Mouse (Mus musculus): ENCODE results near the gene Hspbap1. TPM values are rescaled to one million over a fixed set of nuclear protein-coding genes. Genes with fewer than 3 reads are reported as not detected.

The Hspbap1 gene
- polyA plus RNA-seq, 1 experiment from 2014 or later, result 19.9 TPM

DNA sequence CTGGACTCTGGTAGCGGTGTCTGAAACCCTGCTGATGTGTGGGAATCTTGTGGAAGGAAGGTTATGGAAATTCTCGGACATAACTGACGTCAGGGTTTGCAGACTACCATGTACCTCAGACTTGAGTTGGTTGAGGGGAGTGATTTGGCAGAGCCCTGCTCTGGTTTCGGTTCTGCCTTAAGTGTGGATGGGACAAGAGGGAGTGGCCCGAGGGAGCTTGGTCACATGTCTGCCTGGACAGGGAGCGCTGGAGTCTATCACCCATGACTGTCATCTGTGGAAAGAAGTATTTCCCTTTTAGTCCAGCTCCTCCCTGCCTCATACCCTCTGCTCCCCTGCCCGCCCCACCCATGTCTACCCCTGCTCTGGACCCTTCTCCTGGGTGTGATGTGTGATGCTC is 32.0 kb downstream of the Hspbap1 start:
- Histone ChIP-seq H3K4me1 (replicated peaks; ENCODE audit: control insufficient read depth, insufficient read depth, low read length) (no peaks in the 10 kb centered on the region), H3K27me3 (replicated peaks; ENCODE audit: control insufficient read depth, insufficient read depth, low read length) (no peaks in the 10 kb centered on the region), H3K9me3 (ENCODE audit: control insufficient read depth, low read length) (0 out of 2 replicates have a peak, but pooled peaks cover 4% of the 10 kb centered on the region), H3K9ac (ENCODE audit: low read length) (no peak overlapping the region), H3K4me3 (ENCODE audit: low read depth, low read length) (no peak overlapping the region), H3K4me2 (ENCODE audit: low read length) (no peak overlapping the region), H3K27ac (ENCODE audit: low read depth) (no peak overlapping the region), H3K36me3 (ENCODE audit: control insufficient read depth, insufficient read depth, low read length) (peaks cover 11% of the 10 kb centered on the region)
- ATAC-seq (replicated peaks; ENCODE audit: low FRiP score, low TSS enrichment, low read depth), result no peak
- 78% methylated on average over 7 of the region's 7 CpGs for WGBS
- peak; percentile 40 for DNase-seq (ENCODE audit: low spot score)

DNA sequence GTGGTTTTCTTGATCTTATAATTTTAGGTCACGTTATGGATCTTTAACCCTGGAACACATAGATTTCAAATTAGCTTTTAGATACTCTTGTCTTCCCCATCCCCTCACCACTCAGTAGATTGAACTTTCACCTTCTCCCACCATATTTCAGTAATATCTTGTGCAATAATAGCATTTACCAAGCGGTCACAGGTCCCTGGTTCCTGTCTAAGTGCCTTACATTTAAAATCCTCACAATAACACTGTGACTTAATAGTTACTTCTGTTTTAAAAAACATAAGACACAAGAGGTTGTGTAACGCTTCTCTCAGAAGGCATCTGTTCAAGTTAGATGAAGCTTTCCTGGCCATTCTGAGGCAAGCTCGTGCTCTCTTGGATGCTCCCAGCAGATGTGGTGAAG is 33.5 kb downstream of the Hspbap1 start:
- WGBS, result 89% methylated on average over 4 of the region's 4 CpGs
- H3K4me2 ChIP-seq (ENCODE audit: low read length), result no peak overlapping the region
- DNase-seq (ENCODE audit: low spot score) (no peak), ATAC-seq (replicated peaks; ENCODE audit: low FRiP score, low TSS enrichment, low read depth) (no peak)
- no peaks in the 10 kb centered on the region for H3K4me1 ChIP-seq (replicated peaks; ENCODE audit: control insufficient read depth, insufficient read depth, low read length)
- H3K9ac ChIP-seq (ENCODE audit: low read length), result no peak overlapping the region
- H3K36me3 ChIP-seq (ENCODE audit: control insufficient read depth, insufficient read depth, low read length), result peaks cover 11% of the 10 kb centered on the region
- H3K4me3 ChIP-seq (ENCODE audit: low read depth, low read length), result no peak overlapping the region
- no peaks in the 10 kb centered on the region for H3K27me3 ChIP-seq (replicated peaks; ENCODE audit: control insufficient read depth, insufficient read depth, low read length)
- no peak overlapping the region for H3K27ac ChIP-seq (ENCODE audit: low read depth)
- H3K9me3 ChIP-seq (ENCODE audit: control insufficient read depth, low read length), result 0 out of 2 replicates have a peak, but pooled peaks cover 4% of the 10 kb centered on the region

DNA sequence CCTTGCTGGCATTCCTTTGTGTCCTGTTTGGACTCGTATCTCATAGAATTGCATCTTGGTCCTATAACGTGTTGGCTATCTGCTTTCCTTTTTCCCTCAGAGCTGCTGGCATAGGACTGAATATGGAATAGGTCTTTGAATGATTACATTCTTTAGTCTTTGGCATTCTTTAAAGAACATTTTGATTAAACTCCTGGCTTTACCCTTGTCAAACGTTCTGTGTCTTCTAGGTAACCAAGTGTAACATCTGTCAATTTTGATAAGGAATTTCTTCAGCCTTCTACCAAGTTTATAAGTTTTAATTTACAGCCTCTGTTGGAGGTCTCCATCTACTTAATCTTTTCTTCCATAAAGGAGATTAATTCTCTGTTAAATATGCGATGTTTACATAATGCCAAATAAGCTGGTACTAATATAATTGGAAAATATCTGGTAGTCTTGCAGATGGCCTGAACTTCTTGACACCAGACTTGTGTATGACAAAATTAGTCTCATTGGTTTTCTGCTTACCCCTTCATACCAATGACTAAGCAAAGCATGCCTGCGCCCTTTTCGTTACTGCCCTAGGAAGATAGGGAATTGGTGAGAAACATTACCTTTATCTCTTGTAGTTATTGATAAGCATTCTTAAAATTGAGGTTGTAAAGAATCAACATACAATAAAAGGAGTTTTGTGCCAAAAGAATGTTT is 36.9 kb downstream of the Hspbap1 start:
- DNase-seq (ENCODE audit: low spot score) (no peak), ATAC-seq (replicated peaks; ENCODE audit: low FRiP score, low TSS enrichment, low read depth) (no peak)
- Histone ChIP-seq H3K27me3 (replicated peaks; ENCODE audit: control insufficient read depth, insufficient read depth, low read length) (no peaks in the 10 kb centered on the region), H3K9me3 (ENCODE audit: control insufficient read depth, low read length) (no peaks in the 10 kb centered on the region), H3K4me2 (ENCODE audit: low read length) (no peak overlapping the region), H3K4me3 (ENCODE audit: low read depth, low read length) (no peak overlapping the region), H3K36me3 (ENCODE audit: control insufficient read depth, insufficient read depth, low read length) (peaks cover 5% of the 10 kb centered on the region), H3K4me1 (replicated peaks; ENCODE audit: control insufficient read depth, insufficient read depth, low read length) (no peaks in the 10 kb centered on the region), H3K27ac (ENCODE audit: low read depth) (no peak overlapping the region), H3K9ac (ENCODE audit: low read length) (no peak overlapping the region)
- 82% methylated on average over 6 of the region's 6 CpGs for whole genome bisulfite sequencing

DNA sequence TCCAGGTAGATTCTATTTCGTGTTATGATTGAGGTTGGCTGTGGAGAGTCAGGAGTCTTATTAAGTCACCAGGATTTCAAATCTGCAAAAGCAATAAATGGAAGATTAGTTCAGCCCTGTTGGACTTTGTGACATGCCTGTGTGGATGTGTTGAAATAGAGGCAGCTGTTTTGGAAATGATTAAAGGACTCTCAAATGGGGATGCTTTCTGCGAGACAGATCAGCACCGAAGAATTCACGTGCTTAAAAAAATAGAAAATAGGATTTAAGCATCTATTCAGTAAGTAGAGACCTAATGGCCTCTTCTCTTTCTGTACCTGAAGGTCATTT is 37.5 kb downstream of the Hspbap1 start:
- no peak for DNase-seq (ENCODE audit: low spot score)
- Histone ChIP-seq H3K4me2 (ENCODE audit: low read length) (no peak overlapping the region), H3K27me3 (replicated peaks; ENCODE audit: control insufficient read depth, insufficient read depth, low read length) (no peaks in the 10 kb centered on the region), H3K9me3 (ENCODE audit: control insufficient read depth, low read length) (no peaks in the 10 kb centered on the region), H3K9ac (ENCODE audit: low read length) (no peak overlapping the region), H3K36me3 (ENCODE audit: control insufficient read depth, insufficient read depth, low read length) (peaks cover 5% of the 10 kb centered on the region; the same call in 1 of the 2 replicates), H3K27ac (ENCODE audit: low read depth) (no peak overlapping the region), H3K4me3 (ENCODE audit: low read depth, low read length) (no peak overlapping the region), H3K4me1 (replicated peaks; ENCODE audit: control insufficient read depth, insufficient read depth, low read length) (no peaks in the 10 kb centered on the region)
- ATAC-seq (replicated peaks; ENCODE audit: low FRiP score, low TSS enrichment, low read depth), result no peak
- WGBS, result 75% methylated on average over 4 of the region's 4 CpGs

DNA sequence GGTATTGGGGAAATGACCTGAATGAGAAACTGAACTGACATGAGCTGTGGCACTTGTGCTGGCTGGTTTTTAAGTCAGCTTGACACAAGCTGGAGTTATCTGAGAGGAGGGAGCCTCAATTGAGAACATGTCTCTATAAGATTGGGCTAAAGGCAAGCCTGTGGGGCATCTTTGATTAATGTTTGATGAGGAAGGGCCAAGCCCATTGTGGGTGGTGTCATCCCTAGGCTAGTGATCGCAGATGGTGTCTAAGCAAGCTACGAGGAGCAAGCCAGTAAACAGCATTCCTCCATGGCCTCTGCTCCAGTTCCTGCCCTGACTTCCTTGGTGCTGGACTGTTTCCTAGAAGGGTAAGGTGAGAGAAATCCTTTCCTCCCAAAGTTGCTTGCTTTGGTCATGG is 38.7 kb downstream of the Hspbap1 start:
- no peak overlapping the region for H3K4me2 ChIP-seq (ENCODE audit: low read length)
- H3K27ac ChIP-seq (ENCODE audit: low read depth), result no peak overlapping the region
- no peaks in the 10 kb centered on the region for H3K4me1 ChIP-seq (replicated peaks; ENCODE audit: control insufficient read depth, insufficient read depth, low read length)
- H3K27me3 ChIP-seq (replicated peaks; ENCODE audit: control insufficient read depth, insufficient read depth, low read length), result no peaks in the 10 kb centered on the region
- H3K9me3 ChIP-seq (ENCODE audit: control insufficient read depth, low read length), result no peaks in the 10 kb centered on the region
- no peak overlapping the region for H3K4me3 ChIP-seq (ENCODE audit: low read depth, low read length)
- no peak overlapping the region for H3K9ac ChIP-seq (ENCODE audit: low read length)
- 91% methylated on average over 2 of the region's 2 CpGs for WGBS
- H3K36me3 ChIP-seq (ENCODE audit: control insufficient read depth, insufficient read depth, low read length), result peaks cover 5% of the 10 kb centered on the region; the same call in 1 of the 2 replicates
- ATAC-seq (replicated peaks; ENCODE audit: low FRiP score, low TSS enrichment, low read depth) (no peak), DNase-seq (ENCODE audit: low spot score) (no peak)

DNA sequence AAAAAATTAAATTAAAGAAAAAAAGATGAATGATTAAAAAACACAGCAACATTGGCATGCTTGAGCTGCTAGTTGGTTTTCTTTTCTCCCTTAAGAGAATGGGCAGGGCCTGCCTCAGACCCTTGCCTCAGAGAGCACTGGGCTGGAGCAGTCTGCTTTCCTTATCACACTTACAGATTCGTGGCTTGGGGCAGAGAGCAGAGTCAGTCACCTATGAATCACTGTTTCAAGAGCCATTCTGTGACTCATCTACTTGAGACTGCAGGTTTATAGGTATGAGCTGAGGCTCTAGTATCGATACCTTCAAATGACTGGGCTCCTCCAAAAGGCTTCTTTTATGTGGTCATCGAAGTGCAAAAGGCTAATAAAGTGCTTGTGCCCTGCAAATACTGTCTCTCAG is 42.9 kb downstream of the Hspbap1 start:
- H3K4me2 ChIP-seq (ENCODE audit: low read length), result no peak overlapping the region
- DNase-seq (ENCODE audit: low spot score), result no peak

DNA sequence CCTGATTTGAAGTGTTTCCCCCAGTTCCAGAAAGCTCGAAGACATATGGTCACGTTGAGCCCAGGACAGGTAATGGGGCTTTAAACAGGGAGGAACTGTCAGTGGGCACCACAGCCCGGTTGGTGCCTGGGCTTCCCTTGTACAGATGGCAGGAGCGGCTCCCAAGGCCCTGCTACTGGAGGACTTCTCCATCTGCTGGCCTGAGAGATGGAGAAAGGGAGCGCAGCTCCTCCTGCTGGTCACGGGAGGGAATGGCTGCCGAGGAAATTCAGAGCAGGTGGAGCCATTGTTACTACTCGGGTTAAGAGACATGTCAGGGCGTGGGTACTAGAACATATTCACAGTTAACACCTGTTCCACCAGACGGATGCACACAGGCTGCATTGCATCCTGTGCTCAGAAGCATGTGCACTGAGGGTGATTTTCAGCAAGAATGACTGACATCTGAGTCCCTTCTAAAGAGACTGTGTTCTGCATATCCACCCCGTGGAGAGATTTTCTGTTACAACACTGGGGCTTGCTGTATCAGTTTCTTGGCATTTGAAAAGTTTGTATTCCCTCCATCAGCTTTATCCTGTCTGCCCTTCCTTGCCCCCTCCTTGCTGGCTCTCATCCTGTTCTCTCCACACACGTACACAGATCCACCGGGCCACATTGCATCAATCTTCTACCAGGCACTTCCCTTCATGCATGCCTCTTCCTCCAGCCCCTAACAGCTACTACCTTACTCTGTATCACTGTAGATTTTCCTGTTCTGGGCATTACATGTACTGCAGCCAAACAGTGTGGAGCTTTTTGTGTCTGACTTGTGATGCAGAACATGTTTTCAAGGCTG is 47.3 kb downstream of the Hspbap1 start:
- peak; percentile 69 for ATAC-seq (replicated peaks; ENCODE audit: low FRiP score, low TSS enrichment, low read depth)
- peak; percentile 92 for DNase-seq (ENCODE audit: low spot score)
- H3K4me1 ChIP-seq (replicated peaks; ENCODE audit: control insufficient read depth, insufficient read depth, low read length), result no peaks in the 10 kb centered on the region
- H3K27ac ChIP-seq (ENCODE audit: low read depth), result no peak overlapping the region
- H3K4me3 ChIP-seq (ENCODE audit: low read depth, low read length), result no peak overlapping the region
- no peak overlapping the region for H3K4me2 ChIP-seq (ENCODE audit: low read length)
- H3K36me3 ChIP-seq (ENCODE audit: control insufficient read depth, insufficient read depth, low read length), result peaks cover 14% of the 10 kb centered on the region; the same call in 1 of the 2 replicates
- no peaks in the 10 kb centered on the region for H3K9me3 ChIP-seq (ENCODE audit: control insufficient read depth, low read length)
- no peaks in the 10 kb centered on the region for H3K27me3 ChIP-seq (replicated peaks; ENCODE audit: control insufficient read depth, insufficient read depth, low read length)
- no peak overlapping the region for H3K9ac ChIP-seq (ENCODE audit: low read length)
- 41% methylated on average over 13 of the region's 13 CpGs for WGBS

More for the DNA sequence above, 42.9 kb downstream of the Hspbap1 start:
- 68% methylated on average over 3 of the region's 3 CpGs for WGBS
- no peak overlapping the region for H3K27ac ChIP-seq (ENCODE audit: low read depth)
- 0 out of 2 replicates have a peak, but pooled peaks cover 3% of the 10 kb centered on the region for H3K36me3 ChIP-seq (ENCODE audit: control insufficient read depth, insufficient read depth, low read length)
- H3K9ac ChIP-seq (ENCODE audit: low read length), result no peak overlapping the region
- no peaks in the 10 kb centered on the region for H3K4me1 ChIP-seq (replicated peaks; ENCODE audit: control insufficient read depth, insufficient read depth, low read length)
- no peaks in the 10 kb centered on the region for H3K9me3 ChIP-seq (ENCODE audit: control insufficient read depth, low read length)
- no peaks in the 10 kb centered on the region for H3K27me3 ChIP-seq (replicated peaks; ENCODE audit: control insufficient read depth, insufficient read depth, low read length)
- H3K4me3 ChIP-seq (ENCODE audit: low read depth, low read length), result no peak overlapping the region
- ATAC-seq (replicated peaks; ENCODE audit: low FRiP score, low TSS enrichment, low read depth), result peak; percentile 61; the same call in 1 of the 2 replicates

DNA sequence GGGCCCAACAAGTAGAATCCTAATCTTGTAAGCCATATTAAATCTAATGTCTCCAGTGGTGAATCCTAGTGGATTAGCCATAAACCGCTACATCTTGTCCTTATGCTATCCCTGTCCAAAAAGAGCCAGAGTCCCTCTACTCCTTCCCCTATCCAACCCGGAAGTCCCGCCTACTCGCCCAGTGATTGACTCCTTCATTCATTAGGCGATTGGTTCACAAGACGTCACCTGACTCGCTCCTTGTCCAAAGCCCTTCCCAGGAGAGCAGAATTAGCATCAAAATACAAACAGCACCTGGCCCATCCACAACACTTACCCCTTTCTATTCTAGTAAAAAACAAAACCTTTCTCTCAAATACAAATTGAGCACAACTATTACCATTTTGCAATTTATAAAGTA is 59.8 kb downstream of the Hspbap1 start:
- Histone ChIP-seq H3K9me3 (ENCODE audit: control insufficient read depth, low read length) (0 out of 2 replicates have a peak, but pooled peaks cover 2% of the 10 kb centered on the region), H3K4me2 (ENCODE audit: low read length) (no peak overlapping the region), H3K4me1 (replicated peaks; ENCODE audit: control insufficient read depth, insufficient read depth, low read length) (no peaks in the 10 kb centered on the region), H3K27ac (ENCODE audit: low read depth) (no peak overlapping the region), H3K9ac (ENCODE audit: low read length) (no peak overlapping the region), H3K4me3 (ENCODE audit: low read depth, low read length) (no peak overlapping the region), H3K36me3 (ENCODE audit: control insufficient read depth, insufficient read depth, low read length) (0 out of 2 replicates have a peak, but pooled peaks cover 7% of the 10 kb centered on the region), H3K27me3 (replicated peaks; ENCODE audit: control insufficient read depth, insufficient read depth, low read length) (no peaks in the 10 kb centered on the region)
- ATAC-seq (replicated peaks; ENCODE audit: low FRiP score, low TSS enrichment, low read depth), result no peak
- DNase-seq (ENCODE audit: low spot score), result no peak
- 35% methylated on average over 7 of the region's 7 CpGs for WGBS
